35 mouse cellular contexts compared by ENCODE assay signal in genomic region chr9:23969736-23970135, GRCm38 (mm10).
"Had no signal": no experiment of that assay in that cellular context is flagged by ENCODE, and none has a peak within 500 bp of the region (broad histone marks: within the 10 kb centered on the region; RNA-seq: fewer than 3 reads in every experiment).

No protein-coding gene starts in this region.

- H3K27me3 ChIP-seq: heart, embryonic 12.5 days; heart, embryonic 13.5 days; heart, embryonic 15.5 days; hindbrain, embryonic 12.5 days; hindbrain, embryonic 13.5 days; hindbrain, embryonic 15.5 days; intestine, embryonic 15.5 days; kidney, embryonic 15.5 days had no signal

- H3K27ac ChIP-seq: heart, embryonic 13.5 days; heart, embryonic 15.5 days; hindbrain, embryonic 10.5 days; hindbrain, embryonic 12.5 days; hindbrain, embryonic 13.5 days; hindbrain, embryonic 14.5 days; hindbrain, embryonic 15.5 days; hindbrain, postnatal 0 days; intestine, embryonic 15.5 days; kidney, embryonic 15.5 days; kidney, postnatal 0 days; layer of hippocampus, adult 2 months; left cerebral cortex, adult 2 months had no signal

- ATAC-seq: hindbrain, embryonic 16.5 days; hindbrain, postnatal 0 days; inflammation-experienced regulatory T-cells, adult 6 months; intestine, embryonic 15.5 days; intestine, embryonic 16.5 days; intestine, postnatal 0 days had no signal

- H3K36me3 ChIP-seq: heart, embryonic 12.5 days; heart, embryonic 13.5 days; heart, embryonic 15.5 days; hindbrain, embryonic 10.5 days; hindbrain, embryonic 12.5 days; hindbrain, embryonic 13.5 days; hindbrain, embryonic 15.5 days; intestine, embryonic 15.5 days; kidney, embryonic 15.5 days had no signal

- H3K4me1 ChIP-seq: heart, embryonic 12.5 days; heart, embryonic 13.5 days; heart, embryonic 15.5 days; hindbrain, embryonic 10.5 days; hindbrain, embryonic 12.5 days; hindbrain, embryonic 13.5 days; hindbrain, embryonic 15.5 days; intestine, embryonic 15.5 days; kidney, embryonic 15.5 days had no signal

- DNase-seq: heart, postnatal 10 days; heart, postnatal 14 days; heart, postnatal 36 days; heart, postnatal 4 days; kidney, adult 11 months; kidney, adult 18-20 months; kidney, adult 2 months; kidney, adult 8-10 months; kidney, adult 9 months; kidney, postnatal 10 days; kidney, postnatal 14 days; kidney, postnatal 25 days; kidney, postnatal 36 days; kidney, postnatal 4 days; layer of hippocampus, adult 9-11 months; layer of hippocampus, postnatal 36 days had no signal

- H3K9ac ChIP-seq: heart, embryonic 12.5 days; heart, embryonic 13.5 days; heart, embryonic 15.5 days; hindbrain, embryonic 12.5 days; hindbrain, embryonic 13.5 days; hindbrain, embryonic 14.5 days; hindbrain, embryonic 15.5 days; intestine, embryonic 15.5 days; kidney, embryonic 15.5 days had no signal

- H3K4me3 ChIP-seq: heart, embryonic 12.5 days; heart, embryonic 13.5 days; heart, embryonic 15.5 days; hindbrain, embryonic 10.5 days; hindbrain, embryonic 12.5 days; hindbrain, embryonic 13.5 days; hindbrain, embryonic 15.5 days; intestine, embryonic 15.5 days; kidney, embryonic 15.5 days; layer of hippocampus, adult 2 months; left cerebral cortex, adult 2 months had no signal

- H3K4me2 ChIP-seq: heart, embryonic 11.5 days; heart, embryonic 12.5 days; heart, embryonic 13.5 days; heart, embryonic 15.5 days; hindbrain, embryonic 12.5 days; hindbrain, embryonic 13.5 days; hindbrain, embryonic 14.5 days; hindbrain, embryonic 15.5 days; intestine, embryonic 15.5 days; kidney, embryonic 15.5 days had no signal

- H3K9me3 ChIP-seq: heart, embryonic 12.5 days; heart, embryonic 13.5 days; heart, embryonic 15.5 days; hindbrain, embryonic 10.5 days; hindbrain, embryonic 12.5 days; hindbrain, embryonic 13.5 days; hindbrain, embryonic 15.5 days; intestine, embryonic 15.5 days; kidney, embryonic 15.5 days had no signal
